Mouse (Mus musculus): ENCODE results near the gene Nckap5l.

The Nckap5l gene

DNA sequence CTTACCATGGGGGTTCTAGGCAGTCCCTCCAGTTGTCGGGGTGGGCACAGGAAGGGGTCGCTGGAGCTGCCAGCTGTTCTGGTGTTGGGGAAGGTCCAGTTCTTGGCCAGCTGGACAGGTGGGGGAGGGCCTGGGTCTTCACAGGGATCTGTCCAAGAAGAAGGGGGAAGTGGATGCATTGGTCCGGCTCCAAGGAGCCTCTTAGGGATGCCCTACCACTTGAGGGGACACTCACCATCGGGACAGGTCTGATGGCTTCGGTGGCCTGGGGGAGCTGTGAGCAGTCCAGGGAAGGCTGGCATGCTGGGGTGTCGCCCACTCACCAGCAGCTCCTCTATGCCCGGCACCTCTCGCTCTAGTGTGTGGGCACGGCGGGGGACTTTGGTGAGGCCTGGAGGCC, 34.4 kb downstream of the Nckap5l start:
- no peak for DNase-seq

DNA sequence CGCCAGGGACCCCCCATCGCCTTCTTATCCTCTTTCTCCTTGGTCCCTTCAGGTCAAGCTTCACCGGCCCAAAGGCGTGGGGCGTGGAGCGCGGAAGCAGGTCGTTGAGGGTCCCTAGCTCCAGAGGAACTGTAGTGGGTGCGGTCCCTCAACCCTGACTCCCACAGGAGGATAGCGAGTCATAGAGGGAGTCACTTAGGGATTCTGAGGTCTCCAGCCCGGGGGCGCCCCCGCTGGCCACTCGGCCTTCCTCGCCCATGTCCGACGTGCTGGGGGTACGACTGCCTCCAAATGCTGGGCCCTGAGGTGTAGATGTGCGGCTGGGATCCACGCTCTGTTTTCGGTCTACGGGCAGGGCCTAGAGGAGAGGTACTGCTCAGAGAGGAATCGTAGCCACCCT, 35.0 kb downstream of the Nckap5l start:
- DNase-seq = no peak

DNA sequence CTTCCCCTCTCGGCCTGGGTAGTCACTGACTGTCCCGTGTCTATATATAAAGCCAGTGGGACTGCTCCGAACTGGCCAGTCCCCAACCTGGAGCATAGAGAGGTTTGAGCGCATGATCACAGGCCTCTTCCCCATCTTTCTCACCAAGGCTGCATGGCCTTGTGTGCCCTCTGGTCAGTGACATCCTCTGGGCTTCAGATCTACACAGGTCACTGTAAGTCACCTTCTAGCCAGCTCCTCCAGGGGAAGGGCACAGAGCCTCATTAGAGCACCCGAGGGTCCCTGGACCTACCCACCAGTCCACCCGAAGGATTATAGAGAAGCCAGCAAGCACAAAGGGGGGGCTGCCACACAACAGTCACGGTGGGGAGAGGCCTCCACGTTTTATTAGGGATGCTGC, 35.9 kb downstream of the Nckap5l start:
- no peak for DNase-seq

DNA sequence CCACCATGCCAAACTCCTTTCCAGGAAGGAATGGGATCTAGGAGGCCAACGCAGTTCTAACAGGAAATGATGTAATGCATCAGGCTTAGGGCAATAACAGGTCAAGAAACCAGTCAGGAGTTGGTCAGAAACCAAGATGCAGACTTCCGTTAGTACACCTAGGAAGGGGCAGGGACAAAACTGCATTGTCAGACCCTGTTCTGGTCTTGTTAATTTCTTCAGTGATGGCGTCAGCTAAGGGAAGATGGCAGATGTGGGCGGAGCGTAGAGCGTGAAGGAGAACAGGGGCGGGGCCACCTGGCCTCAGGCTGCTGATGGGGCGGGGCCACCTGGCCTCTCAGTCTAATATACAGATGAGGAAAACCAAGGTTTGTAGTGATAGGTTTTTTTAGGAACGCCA, 36.4 kb downstream of the Nckap5l start:
- DNase-seq = peak; percentile 60

DNA sequence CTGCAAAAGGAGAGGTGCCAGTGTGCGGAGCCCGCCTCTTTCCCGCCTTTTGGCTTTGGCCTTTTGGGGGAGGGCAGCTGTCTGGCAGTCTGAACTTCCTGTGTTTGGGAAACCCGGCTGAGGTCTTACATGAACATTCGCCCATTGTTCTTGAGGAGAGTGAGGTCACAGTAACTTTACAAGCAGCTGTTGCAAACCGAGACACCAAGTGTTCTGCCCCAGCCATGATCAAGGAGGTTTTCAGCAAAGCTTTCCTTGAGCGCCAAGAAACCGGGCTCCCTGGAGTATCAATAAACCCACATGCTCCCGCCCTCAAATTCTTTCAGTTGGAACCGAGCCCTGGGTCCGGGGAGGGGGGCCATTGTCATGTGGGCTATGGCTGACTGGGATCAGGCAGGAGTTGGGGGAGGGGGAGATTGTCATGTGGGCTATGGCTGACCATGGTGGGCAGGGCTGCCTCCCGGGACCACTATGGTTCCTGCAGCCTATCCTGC, 37.0 kb downstream of the Nckap5l start:
- peak; percentile 91 for DNase-seq

DNA sequence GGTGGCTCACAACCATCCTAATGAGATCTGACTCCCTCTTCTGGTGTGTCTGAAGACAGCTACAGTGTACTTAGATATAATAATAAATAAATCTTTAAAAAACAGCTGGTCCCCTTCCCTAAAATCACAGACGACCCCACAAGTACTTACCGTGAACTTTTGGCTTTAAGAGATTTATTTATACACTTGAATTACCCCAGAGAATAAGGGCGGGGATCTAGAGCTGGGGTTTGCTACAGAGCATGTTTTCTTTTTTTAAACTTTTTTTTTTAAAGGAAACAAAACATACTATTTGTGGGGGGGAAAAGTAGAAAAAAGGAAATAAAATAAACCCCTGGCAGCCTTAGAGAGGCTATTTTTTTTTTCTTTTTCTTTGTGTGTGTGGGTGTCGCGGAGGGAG, 37.4 kb downstream of the Nckap5l start:
- DNase-seq = no peak

DNA sequence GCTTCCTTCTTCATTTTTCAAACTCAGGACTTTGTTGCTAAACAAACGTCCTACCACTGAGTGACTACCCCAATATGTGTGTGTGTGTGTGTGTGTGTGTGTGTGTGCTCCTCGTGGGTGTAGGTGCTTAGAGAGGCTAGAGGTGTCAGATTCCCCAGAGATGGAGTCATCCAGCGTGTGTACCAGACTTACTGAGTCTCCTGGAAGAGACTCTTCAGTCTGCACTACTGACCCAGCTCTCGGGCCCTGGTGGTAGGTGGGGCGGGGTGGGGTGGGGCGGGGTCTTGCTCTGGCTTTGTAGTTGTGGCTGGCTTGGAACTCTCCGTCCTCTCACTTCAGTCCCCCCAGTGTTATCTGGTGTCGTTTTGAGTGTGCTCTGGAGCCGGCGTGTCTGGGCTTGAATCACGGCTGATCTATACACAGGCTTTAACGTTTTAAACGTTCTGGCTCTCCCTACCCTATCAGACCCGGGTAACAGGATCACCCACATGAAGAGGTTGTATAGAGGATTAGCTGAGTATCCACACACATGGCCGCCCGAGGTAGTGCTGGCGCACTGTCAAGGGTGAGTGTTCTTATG, 39.8 kb downstream of the Nckap5l start:
- DNase-seq = no peak

DNA sequence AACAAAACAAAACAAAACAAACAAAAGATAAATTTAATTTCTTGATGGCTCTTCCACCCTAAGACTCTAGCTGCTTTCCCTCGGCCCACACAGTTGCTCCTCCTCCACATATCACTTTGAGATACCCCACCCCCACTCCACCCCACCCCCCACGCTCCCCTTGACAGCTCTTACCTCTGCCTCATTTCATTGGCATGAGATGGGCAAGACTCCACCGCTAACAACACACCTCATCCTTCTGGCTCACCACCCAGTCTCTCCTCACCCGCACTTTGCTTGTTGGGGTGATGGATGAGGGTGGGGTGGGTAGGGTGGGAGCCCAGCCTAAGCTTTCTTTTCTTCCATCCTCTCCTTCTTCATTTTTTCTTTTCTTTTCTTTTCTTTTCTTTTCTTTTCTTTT, 40.6 kb downstream of the Nckap5l start:
- DNase-seq = no peak

DNA sequence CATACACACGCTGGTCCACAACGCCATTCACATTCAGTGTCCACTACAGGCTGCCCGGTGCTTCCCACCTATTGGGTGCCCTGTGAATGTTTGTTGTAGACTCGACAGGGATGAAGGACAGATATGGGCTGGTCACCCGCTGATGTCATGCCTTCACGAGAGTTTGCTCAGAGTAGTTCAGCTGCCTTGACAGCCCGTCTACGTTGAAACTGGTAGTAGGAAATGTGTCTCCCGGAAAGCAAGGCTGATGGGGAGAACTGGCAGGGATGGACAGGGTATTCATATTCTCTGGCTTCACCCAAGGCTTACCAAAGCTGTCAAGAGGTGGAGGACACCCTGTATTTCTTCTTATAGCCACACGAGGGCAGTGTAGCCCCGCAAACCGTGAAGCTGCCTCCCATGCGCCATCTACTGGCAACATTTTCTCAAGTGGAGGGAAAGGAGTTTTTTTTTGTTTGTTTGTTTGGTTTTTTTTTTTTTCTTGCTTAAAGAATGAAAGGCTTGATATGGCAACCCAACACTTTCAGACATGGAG, 41.1 kb downstream of the Nckap5l start:
- DNase-seq = peak; percentile 87

DNA sequence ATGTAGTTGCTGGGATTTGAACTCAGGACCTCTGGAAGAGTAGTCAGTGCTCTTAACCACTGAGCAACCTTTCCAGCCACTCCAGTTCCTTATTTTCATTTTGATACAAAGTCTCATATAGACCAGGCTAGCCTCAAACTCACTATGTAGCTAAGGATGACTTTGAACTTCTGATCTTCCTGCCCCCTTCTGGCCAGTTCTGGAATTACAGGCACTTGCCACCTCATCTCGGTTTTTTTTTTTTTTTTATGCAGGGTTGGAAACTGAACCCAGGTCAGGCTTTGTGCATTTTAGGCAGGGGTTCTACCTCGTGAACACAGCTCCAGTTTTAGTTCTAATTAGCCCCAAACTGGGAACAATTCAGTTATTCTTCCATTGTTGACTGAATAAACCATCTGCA, 41.8 kb downstream of the Nckap5l start:
- peak; percentile 42 for DNase-seq

DNA sequence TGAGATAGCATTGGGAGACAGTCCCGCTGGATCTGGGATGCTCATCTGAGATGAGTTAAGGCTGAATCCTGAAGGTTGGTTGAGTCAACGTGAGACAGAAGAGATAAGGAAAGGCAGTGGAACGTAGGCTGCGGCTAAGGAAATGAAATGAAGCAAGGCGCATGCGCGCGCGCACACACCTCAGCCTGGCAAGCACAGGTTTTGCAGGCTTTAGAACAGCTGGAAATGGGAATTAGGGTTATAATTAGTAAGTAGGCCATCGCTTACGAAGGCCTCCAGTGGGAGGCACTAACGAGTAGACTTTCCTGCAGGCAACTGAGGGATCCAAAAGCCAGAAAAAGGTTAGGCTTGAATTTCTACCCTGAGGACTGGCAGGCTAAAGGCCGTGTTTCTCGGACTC, 45.8 kb downstream of the Nckap5l start:
- no peak for DNase-seq

DNA sequence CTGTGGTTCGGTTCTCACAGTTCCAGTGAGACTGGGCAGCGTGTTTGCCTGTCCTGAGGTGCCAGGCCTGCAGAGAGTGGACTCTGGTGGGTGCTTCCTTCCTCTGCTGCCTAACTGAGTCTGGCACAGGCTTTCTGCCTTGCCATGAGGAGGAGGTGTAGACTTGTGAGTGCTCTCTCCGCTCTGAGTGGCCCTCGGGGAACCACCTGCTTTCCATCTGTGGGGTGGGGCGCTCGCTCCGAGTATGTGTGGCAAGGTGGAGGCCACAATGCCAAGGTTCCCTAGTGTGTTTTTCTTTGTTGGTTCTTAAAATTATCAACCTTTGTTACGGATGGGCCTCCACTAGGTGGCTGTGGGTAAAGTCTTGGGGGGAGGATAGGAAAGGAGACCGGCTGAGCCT, 48.7 kb downstream of the Nckap5l start:
- no peak for DNase-seq

DNA sequence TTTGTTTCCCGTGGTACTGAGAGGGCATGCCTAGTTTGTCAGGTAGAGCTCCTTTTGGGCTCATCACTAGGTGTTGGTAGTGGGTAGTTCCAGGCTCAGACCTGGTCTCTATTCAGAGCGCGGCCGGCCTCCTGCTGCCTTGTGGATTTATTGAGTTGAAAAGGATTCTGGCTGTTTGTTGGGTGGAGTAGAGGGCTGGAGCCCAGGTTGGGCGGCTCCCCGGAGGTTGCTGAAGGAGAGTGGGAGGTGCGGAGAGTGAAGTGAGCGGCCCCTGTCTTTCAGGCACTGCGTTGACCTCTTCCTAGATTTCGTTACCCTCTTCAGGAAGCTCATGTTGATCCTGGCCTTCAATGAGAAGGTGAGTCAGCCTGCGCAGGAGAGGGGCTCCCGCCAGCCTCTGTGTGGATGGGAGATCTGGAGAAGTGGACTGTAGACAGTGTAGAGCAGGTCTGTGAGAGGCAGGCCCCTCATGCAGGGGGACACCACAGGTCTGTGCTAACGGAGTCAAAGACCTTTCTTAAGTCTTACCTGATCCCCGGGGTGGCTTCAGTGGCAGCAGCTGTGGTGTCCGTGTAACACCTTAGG, 50.5 kb downstream of the Nckap5l start:
- no peak for DNase-seq

DNA sequence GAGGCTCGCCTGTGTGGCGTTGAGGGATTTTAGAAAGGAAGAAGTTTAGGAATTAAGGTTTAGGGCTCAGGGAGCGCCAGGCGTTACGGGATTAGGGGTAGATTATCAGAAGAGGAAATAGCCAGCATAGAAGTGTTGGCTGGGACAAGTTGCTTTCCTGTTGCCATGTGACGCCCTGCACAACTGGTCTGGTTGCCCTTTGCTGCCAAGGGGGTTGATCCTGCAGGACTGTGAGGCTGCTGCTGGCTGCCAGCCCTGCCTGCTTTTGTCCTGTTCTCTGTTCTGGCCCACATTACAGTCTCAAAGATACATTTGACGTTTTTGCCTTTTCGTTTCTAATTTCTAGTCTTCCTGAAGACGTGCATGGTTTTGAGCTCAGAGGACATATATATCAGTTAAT, 52.4 kb downstream of the Nckap5l start:
- DNase-seq = no peak

DNA sequence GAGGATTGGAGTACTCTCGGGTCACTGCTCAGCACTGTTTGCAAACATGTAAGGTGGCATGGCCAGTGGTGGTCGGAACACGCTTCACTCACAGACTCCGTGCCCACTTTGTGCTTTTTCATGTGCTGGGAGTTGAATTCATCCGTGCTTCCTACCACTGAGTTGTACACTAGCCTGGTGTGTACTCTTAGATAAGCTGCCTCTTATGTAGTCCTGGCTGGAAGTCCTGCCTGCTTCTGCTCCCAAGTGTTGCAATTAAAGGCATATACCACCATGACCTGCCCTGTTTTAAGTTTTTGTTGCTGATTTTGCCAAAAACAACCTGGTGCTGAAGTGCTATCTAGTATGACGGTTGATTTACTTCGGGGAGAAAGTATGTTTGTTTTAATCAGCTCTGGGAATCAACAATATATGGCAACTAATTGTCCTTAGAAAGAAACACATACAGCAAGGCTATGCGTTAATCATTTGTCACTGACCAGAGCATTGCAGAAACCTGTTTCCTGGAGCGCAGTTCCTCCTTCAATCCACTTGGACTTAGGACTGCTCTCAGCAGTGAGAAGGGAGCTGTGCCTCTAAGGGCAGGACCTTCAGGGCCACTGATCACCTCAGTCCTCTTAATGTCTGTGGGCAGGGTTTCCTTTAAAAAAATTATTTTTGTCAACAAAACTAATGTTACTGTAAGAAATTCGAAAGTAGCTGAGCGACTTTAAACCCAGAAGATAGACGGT, 54.2 kb downstream of the Nckap5l start:
- no peak for DNase-seq

DNA sequence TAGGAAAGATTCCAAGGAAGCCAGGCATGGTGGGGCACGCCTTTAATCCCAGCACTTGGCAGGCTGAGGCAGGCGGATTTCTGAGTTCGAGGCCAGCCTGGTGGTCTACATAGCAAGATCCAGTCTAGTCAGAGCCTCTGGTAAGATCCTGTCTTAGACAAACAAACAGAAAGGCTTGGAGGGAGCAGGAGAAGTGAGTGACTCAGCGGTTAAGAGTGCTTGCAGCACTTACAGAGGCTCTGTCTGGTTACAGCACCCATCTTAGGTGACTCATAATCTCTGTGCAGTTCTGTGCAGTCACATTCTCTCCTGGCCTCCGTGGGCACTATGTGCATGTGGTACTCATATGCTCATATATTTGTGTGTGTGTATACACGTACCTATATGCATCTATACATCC, 56.9 kb downstream of the Nckap5l start:
- no peak for DNase-seq

DNA sequence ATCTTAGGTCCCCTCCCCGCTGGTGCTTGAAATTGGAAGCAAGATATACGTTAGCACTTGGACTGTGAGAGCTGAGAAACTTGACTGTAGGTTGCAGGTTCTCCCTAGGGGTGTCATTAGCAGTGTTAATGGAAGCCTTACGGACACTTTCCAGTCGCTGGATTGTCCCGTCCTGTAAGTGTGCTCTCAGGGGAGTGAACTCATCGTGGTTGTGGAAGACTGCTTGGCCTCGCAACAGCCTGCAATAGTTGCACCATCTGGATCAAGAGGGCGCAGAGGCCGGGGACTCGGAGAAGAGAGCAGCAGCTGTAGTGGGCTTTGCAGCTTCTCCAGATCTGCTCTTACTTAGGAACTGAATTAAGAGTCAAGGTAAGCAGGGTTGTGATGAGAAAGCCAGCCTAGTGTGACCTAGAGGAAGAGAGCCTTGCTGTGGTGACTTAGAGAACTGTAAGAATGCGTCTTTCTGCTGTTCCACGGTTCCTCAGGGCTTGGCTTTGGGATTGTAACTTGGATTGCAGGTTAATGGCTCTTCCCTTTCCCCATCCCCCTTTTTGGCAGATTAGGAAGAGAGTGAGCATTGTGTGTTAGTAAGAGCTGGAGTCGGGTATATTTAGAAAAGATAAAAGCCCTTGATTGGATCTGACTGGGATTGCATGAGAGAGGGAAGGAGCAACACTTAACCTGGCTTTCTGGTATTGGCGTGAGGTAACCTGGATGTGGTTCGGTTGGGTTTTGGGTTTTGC, 57.9 kb downstream of the Nckap5l start:
- DNase-seq = no peak

DNA sequence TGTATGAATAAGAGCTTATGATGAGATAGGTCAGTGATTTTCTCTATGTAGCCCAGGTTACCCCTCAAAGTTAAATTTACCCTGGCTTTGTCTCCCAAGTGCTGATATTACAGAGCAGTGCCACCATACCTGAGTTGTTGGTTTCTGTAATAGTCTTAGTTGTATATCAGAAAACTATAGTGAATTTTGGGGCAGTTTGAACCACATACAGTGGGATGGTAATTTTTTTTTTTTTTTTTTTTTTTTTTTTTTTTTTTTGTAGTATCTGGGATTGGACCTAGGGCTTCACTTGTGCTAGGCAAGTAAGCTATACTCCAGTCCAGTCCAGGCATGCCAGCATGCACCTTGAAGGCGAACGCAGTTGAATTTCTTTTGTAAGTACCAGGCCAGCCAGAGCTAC, 59.9 kb downstream of the Nckap5l start:
- no peak for DNase-seq

DNA sequence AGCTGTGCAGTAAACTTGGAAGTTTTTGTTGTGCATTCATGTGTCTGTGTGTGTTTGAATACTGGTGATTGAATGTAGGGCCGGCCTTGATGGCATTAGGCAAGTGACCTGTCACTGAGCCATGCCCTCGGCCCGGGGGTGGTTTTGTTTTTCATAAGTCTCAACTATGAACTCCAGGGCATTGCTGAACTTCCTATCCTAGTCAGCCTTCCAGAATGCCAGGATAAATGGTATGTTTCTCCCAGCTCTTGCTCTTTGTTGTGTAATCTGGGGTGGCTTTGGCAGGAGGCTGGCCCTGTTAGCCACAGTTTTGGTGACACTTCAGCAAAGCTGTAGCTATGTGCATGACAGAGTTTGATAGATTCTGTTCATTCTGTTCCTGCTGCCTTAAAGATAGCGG, 60.7 kb downstream of the Nckap5l start:
- DNase-seq = no peak

DNA sequence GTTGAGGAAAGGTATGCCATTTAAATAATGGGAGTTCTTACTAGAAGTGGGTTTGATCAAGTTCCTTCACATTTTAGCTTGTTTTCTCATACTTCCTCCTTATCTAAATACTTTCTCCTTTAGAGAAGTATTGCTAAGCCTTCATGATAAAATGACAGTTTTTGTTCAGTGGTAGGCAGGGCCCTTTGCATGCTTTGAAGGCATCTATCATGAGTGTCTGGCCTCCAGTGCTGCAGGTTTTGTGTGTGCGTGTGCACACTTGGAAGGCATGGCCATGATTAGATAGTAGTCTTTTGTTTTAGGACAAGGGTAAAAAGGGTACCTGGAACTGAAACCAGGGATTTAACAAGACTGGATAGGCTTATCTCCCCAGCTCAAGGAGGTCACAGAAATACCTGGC, 61.1 kb downstream of the Nckap5l start:
- DNase-seq = no peak

DNA sequence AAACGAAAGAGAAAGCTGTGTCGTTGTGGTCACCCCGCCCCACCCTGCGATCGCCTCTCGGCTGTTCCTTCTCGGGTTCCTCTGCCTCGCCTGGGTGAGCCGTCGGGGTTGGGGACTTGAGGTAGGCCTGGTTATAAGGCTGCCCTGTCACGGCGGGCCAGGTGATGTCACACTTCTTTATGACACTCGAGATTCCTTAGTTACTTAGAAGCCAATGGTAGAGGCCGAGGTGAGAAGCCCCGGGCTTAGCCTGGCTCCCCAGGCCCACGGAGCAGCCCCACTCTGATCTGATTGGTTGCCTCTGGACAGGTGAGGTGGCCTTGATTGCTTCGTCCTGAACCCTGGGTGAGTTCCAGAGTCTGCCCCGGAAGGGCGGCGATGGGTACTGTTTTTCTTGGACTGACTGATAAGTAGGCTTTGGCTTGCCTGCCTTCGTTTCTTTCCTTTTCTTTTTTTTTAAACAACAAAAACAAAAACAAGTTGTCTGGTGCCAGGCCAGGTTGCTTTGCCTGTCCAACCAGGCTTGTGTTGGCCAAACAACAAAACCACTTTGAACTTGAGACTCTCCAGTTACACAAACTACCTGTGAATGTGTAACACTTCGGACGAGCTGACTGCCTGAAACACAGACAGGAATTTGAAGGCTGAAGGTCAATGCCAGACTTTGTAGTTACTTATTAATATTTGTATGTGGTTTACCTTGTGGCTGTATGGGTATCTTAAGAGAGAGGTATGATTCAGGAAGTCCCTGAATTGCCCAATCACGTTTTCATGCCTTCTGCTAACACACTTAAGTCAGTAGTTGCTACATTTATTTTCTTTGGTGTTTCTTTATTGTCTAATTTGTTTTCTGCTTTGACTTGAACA, 63.9 kb downstream of the Nckap5l start:
- no peak for DNase-seq

Data from embryo, embryonic 11 days (tissue).